Mouse (Mus musculus) kidney, embryonic 15.5 days (tissue): ENCODE data around the gene Olfr30. TPM values are rescaled to one million over a fixed set of nuclear protein-coding genes. Genes with fewer than 3 reads are reported as not detected.
"Not testable (repeated sequence)": the region's sequence is repeated elsewhere in the genome, so short reads cannot be mapped to it uniquely, and the experiment has no call there.

Source experiments
- ATAC-seq: fragments of 200-750 bp; cut with Nextera tagmentation; replicated peaks from 2 replicates; pipeline ENCODE4 v1.8.0; 2017; ENCODE audit warnings: moderate TSS enrichment; ENCODE audit not compliant: low FRiP score
- H3K27ac ChIP-seq: fragments of 300-500 bp; sonication (generic); 2 replicates; pipeline ENCODE4 v1.5.1; 2015; ENCODE audit warnings: mild to moderate bottlenecking, inconsistent platforms
- H3K27me3 ChIP-seq: fragments of 300-500 bp; sonication (generic); 2 replicates; pipeline ENCODE4 v1.6.1; 2015; ENCODE audit warnings: inconsistent platforms
- H3K36me3 ChIP-seq: fragments of 300-500 bp; sonication (generic); 2 replicates; pipeline ENCODE4 v1.6.1; 2015; ENCODE audit warnings: inconsistent platforms
- H3K4me1 ChIP-seq: fragments of 300-500 bp; sonication (generic); 2 replicates; pipeline ENCODE4 v1.6.1; 2015; ENCODE audit warnings: inconsistent platforms
- H3K4me2 ChIP-seq: fragments of 300-500 bp; sonication (generic); 2 replicates; pipeline ENCODE4 v1.6.1; 2015; ENCODE audit warnings: moderate library complexity, mild to moderate bottlenecking, inconsistent platforms
- H3K4me3 ChIP-seq: fragments of 300-500 bp; sonication (generic); replicated peaks from 2 replicates; pipeline ENCODE4 v1.5.1; 2015; ENCODE audit warnings: mild to moderate bottlenecking, inconsistent platforms
- H3K9ac ChIP-seq: fragments of 300-500 bp; sonication (generic); 2 replicates; pipeline ENCODE4 v1.6.1; 2015; ENCODE audit warnings: mild to moderate bottlenecking, inconsistent platforms
- H3K9me3 ChIP-seq: fragments of 300-500 bp; sonication (generic); replicated peaks from 2 replicates; pipeline ENCODE4 v1.6.1; 2016; ENCODE audit warnings: inconsistent platforms
- WGBS: fragments of 180-500 bp; shearing (Covaris S2); methylation state at CpG from one replicate; pipeline ENCODE4 v1.1.7; 2015; ENCODE audit warnings: mixed read lengths; 5-methylcytosine and 5-hydroxymethylcytosine counted together
- polyA plus RNA-seq: library from polyadenylated mRNA; unstranded; fragments of >200 nt; fragmentation: Nextera tagmentation; extraction: Ambion mirVana; gene quantifications from 2 replicates; pipeline ENCODE4 v1.2.1, GENCODE M21; 2015

Gene Olfr30
- not detected in 2 replicates for polyA plus RNA-seq

GRCm38 (mm10) chr11:58462170-58462569, at the start of gene Olfr30:
Gene Olfr30, minus strand, starts transcription at chr11:58462270.
- H3K36me3 ChIP-seq, result no peaks in the 10 kb centered on the region
- H3K4me3 ChIP-seq, result no peak within 1 kb of the TSS
- no peaks in the 10 kb centered on the region for H3K27me3 ChIP-seq
- ATAC-seq, result no peak
- H3K27ac ChIP-seq, result no peak within 1 kb of the TSS
- H3K4me1 ChIP-seq, result no peaks in the 10 kb centered on the region
- H3K9me3 ChIP-seq, result no peaks in the 10 kb centered on the region
- no peak within 1 kb of the TSS for H3K9ac ChIP-seq
- H3K4me2 ChIP-seq, result no peak within 1 kb of the TSS

DNA sequence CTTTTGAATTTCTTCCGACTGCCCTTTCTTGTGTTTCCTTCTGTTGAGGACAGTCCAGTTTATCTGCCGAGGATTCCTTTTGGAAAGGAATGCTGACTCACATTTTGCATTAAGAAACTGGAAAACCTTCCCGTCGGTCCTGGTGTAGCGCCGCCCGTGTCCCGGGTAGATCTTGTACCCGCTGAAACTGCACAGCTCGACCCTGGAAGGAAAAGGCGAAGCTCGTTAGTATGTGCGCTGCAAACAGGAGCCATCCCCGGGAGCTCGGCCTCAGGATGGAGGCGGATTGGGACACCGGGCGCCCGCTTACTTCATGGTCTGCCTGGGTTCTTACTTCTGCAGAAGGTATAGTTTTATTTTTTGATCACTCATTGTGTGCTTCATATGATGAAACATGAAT, 47.0 kb upstream of the Olfr30 start:
- 84% methylated on average over 19 of the region's 19 CpGs for WGBS
- H3K4me3 ChIP-seq, H3K4me1 ChIP-seq, H3K36me3 ChIP-seq, ATAC-seq, H3K9ac ChIP-seq, H3K27ac ChIP-seq, H3K4me2 ChIP-seq, H3K9me3 ChIP-seq, H3K27me3 ChIP-seq: not testable (repeated sequence)

DNA sequence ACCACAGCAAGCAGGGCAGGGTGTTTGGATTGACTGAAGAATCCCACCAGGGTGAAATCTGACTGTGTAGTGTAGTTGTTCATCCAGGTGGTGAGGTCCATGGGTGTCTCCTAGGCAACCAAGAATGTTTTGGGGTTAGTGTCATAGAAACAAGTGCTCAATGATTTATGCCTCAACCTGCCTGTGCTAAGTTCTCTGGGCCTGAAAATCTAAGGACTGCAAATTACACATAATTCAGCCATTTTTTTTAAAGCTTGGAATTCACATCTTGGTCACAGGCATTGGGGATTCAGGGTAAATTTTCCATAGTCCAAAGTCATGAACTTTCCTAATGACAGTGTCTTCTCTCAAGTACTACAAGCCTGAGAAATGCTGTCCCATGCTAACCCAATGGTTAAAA, 40.4 kb upstream of the Olfr30 start, which contains the start of gene Olfr331:
Olfr331 (minus strand) TSS at position 101 of the 400 bp plus-strand sequence.
- H3K4me2 ChIP-seq, ATAC-seq, H3K27ac ChIP-seq, H3K4me1 ChIP-seq, H3K9me3 ChIP-seq, H3K36me3 ChIP-seq, H3K4me3 ChIP-seq, H3K9ac ChIP-seq, H3K27me3 ChIP-seq: not testable (repeated sequence)

DNA sequence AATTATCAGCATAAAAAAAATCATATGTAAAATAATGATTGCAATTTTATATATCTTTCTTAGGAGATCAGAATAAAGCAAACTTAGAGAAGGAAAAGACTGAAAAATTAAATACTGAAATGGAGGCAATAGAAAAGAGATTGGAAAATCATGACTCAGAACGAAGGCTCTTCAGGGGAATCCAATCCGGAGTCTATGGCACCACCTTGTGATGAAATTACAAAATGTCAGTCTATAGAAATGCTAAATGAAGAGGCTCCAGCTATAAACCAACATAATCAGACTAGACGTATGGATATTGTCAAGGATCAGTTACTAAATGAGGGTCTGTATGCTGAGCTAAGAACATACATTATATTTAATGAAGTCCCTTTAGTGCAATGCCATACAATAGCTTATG, 37.2 kb upstream of the Olfr30 start:
- no peak overlapping the region for H3K4me3 ChIP-seq
- H3K9me3 ChIP-seq, result no peaks in the 10 kb centered on the region
- H3K27me3 ChIP-seq, result no peaks in the 10 kb centered on the region
- no peak overlapping the region for H3K4me2 ChIP-seq
- 52% methylated on average over 3 of the region's 3 CpGs for WGBS
- no peaks in the 10 kb centered on the region for H3K36me3 ChIP-seq
- ATAC-seq, result no peak
- no peak overlapping the region for H3K27ac ChIP-seq
- H3K9ac ChIP-seq, result no peak overlapping the region
- H3K4me1 ChIP-seq, result no peaks in the 10 kb centered on the region

GRCm38 (mm10) chr11:58498761-58499160, 36.7 kb upstream of the Olfr30 start:
- H3K9me3 ChIP-seq, result no peaks in the 10 kb centered on the region
- WGBS, result 84% methylated on average over 9 of the region's 9 CpGs
- no peak for ATAC-seq
- H3K4me2 ChIP-seq, result no peak overlapping the region
- no peaks in the 10 kb centered on the region for H3K4me1 ChIP-seq
- no peak overlapping the region for H3K9ac ChIP-seq
- H3K27ac ChIP-seq, result no peak overlapping the region
- no peaks in the 10 kb centered on the region for H3K36me3 ChIP-seq
- H3K4me3 ChIP-seq, result no peak overlapping the region
- H3K27me3 ChIP-seq, result no peaks in the 10 kb centered on the region

DNA sequence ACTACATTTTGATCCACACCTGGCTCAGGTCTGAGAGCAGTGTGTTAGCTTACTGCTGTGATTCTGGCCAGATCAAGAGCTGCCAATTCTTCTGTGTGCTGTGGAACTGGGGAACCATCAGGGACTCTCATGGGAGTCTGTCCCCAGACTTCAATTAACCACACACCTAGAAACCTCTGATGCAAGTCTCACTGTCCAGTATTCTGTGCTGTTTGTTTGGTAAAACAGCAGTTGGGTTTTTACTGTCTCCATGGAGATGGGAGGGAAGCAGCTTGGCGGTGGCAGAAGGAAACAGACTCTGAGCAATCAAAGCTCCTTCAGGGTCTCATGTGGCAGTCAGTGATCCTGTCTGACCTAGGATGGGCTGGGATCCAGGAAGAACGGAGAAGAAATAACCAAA, 30.4 kb upstream of the Olfr30 start, which contains the start of gene Olfr332:
Olfr332 (minus strand) TSS at position 101 of the 400 bp plus-strand sequence.
- Histone ChIP-seq H3K4me2 (no peak within 1 kb of the TSS), H3K9ac (no peak within 1 kb of the TSS), H3K27me3 (no peaks in the 10 kb centered on the region), H3K9me3 (no peaks in the 10 kb centered on the region), H3K4me1 (no peaks in the 10 kb centered on the region), H3K36me3 (no peaks in the 10 kb centered on the region), H3K4me3 (no peak within 1 kb of the TSS), H3K27ac (no peak within 1 kb of the TSS)
- WGBS, result 63% methylated on average over 2 of the region's 2 CpGs
- no peak for ATAC-seq

- Histone ChIP-seq H3K27me3 (no peaks in the 10 kb centered on the region), H3K27ac (no peak overlapping the region), H3K36me3 (no peaks in the 10 kb centered on the region), H3K4me2 (no peak overlapping the region), H3K9me3 (no peaks in the 10 kb centered on the region), H3K4me3 (no peak overlapping the region), H3K4me1 (no peaks in the 10 kb centered on the region), H3K9ac (no peak overlapping the region)
- 46% methylated on average over 4 of the region's 4 CpGs for WGBS
- ATAC-seq, result no peak
Measured at GRCm38 (mm10) chr11:58453592-58453991, 8.5 kb downstream of the Olfr30 start.

GRCm38 (mm10) chr11:58452759-58453158, 9.3 kb downstream of the Olfr30 start, which contains the start of gene Lypd9:
Gene Lypd9, minus strand, starts transcription at chr11:58452923.
- Histone ChIP-seq H3K4me3 (no peak within 1 kb of the TSS), H3K36me3 (no peaks in the 10 kb centered on the region), H3K27ac (no peak within 1 kb of the TSS), H3K9ac (no peak within 1 kb of the TSS), H3K27me3 (no peaks in the 10 kb centered on the region), H3K4me2 (no peak within 1 kb of the TSS), H3K9me3 (no peaks in the 10 kb centered on the region), H3K4me1 (no peaks in the 10 kb centered on the region)
- no peak for ATAC-seq
- 96% methylated on average over 9 of the region's 9 CpGs for WGBS

DNA sequence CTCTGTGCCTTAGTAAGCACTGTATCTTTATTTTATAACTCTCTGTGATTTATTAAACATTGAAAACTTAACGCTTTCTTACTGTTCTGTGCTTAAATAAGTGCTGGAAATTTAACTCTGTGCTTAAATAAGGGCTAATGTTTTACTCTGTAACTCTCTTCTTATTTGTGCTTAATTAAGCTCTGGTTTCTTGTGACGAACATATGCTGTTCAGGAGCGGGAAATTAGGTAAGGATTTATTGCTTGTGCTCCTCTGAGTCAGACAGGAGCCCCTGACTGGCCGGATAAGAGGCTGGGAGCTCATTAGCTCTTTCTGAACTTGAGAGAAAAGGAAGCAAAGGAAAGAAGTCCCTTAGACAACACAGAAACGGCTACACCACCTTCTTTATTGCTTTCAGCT, 24.2 kb downstream of the Olfr30 start:
- no peak overlapping the region for H3K4me3 ChIP-seq
- H3K27me3 ChIP-seq, result no peaks in the 10 kb centered on the region
- no peak overlapping the region for H3K9ac ChIP-seq
- no peaks in the 10 kb centered on the region for H3K36me3 ChIP-seq
- no peak for ATAC-seq
- peak overlapping the region; percentile 51 for H3K27ac ChIP-seq
- 5% methylated on average over 5 of the region's 5 CpGs for WGBS
- peaks cover 10% of the 10 kb centered on the region for H3K4me1 ChIP-seq
- H3K9me3 ChIP-seq, result no peaks in the 10 kb centered on the region
- H3K4me2 ChIP-seq, result peak overlapping the region; percentile 22; the same call in 1 of the 2 replicates

GRCm38 (mm10) chr11:58432259-58432658, 29.8 kb downstream of the Olfr30 start, which contains the start of gene Gm12253:
Gene Gm12253, plus strand, starts transcription at chr11:58432559.
- no peaks in the 10 kb centered on the region for H3K27me3 ChIP-seq
- H3K4me2 ChIP-seq, result no peak within 1 kb of the TSS
- 81% methylated on average over 3 of the region's 3 CpGs for WGBS
- H3K9ac ChIP-seq, result no peak within 1 kb of the TSS
- H3K4me1 ChIP-seq, result peaks cover 1% of the 10 kb centered on the region
- no peak for ATAC-seq
- H3K36me3 ChIP-seq, result no peaks in the 10 kb centered on the region
- no peaks in the 10 kb centered on the region for H3K9me3 ChIP-seq
- H3K4me3 ChIP-seq, result no peak within 1 kb of the TSS
- H3K27ac ChIP-seq, result no peak within 1 kb of the TSS

- Histone ChIP-seq H3K4me1 (no peaks in the 10 kb centered on the region), H3K36me3 (no peaks in the 10 kb centered on the region), H3K4me2 (no peak within 1 kb of the TSS), H3K9ac (no peak within 1 kb of the TSS), H3K27me3 (no peaks in the 10 kb centered on the region), H3K4me3 (no peak within 1 kb of the TSS), H3K27ac (no peak within 1 kb of the TSS), H3K9me3 (no peaks in the 10 kb centered on the region)
- no peak for ATAC-seq
- 33% methylated on average over 1 of the region's 1 CpGs for WGBS
Measured at GRCm38 (mm10) chr11:58420815-58421214, 41.3 kb downstream of the Olfr30 start, which contains the start of gene 1810065E05Rik. Gene 1810065E05Rik, plus strand, starts transcription at chr11:58421111.

GRCm38 (mm10) chr11:58418336-58418735, 43.7 kb downstream of the Olfr30 start:
- Histone ChIP-seq H3K4me3 (no peak overlapping the region), H3K4me2 (no peak overlapping the region), H3K9me3 (no peaks in the 10 kb centered on the region), H3K36me3 (no peaks in the 10 kb centered on the region), H3K27me3 (no peaks in the 10 kb centered on the region), H3K9ac (no peak overlapping the region), H3K4me1 (no peaks in the 10 kb centered on the region), H3K27ac (no peak overlapping the region)
- ATAC-seq, result no peak
- WGBS, result 82% methylated on average over 3 of the region's 3 CpGs

- no peak overlapping the region for H3K9ac ChIP-seq
- H3K27me3 ChIP-seq, result 0 out of 2 replicates have a peak, but pooled peaks cover 3% of the 10 kb centered on the region
- WGBS, result 73% methylated on average over 3 of the region's 3 CpGs
- H3K27ac ChIP-seq, result no peak overlapping the region
- no peak overlapping the region for H3K4me3 ChIP-seq
- no peak for ATAC-seq
- H3K4me2 ChIP-seq, result no peak overlapping the region
- H3K36me3 ChIP-seq, result no peaks in the 10 kb centered on the region
- H3K9me3 ChIP-seq, result no peaks in the 10 kb centered on the region
- H3K4me1 ChIP-seq, result no peaks in the 10 kb centered on the region
Measured at GRCm38 (mm10) chr11:58408066-58408465, 54.0 kb downstream of the Olfr30 start.
